Mouse (Mus musculus) Muller cell, postnatal 12 days (primary cell): ENCODE data around the gene Pik3r2.

Experiments
- DNase-seq: peaks from one replicate; pipeline ENCODE4 v3.0.0-alpha.2; 2015; ENCODE audit errors: inconsistent ontology term

The Pik3r2 gene

GRCm38 (mm10) chr8:70801156-70801555 is 24.6 kb upstream of the Pik3r2 start:
- no peak for DNase-seq

GRCm38 (mm10) chr8:70800648-70801047 is 24.1 kb upstream of the Pik3r2 start:
- no peak for DNase-seq

GRCm38 (mm10) chr8:70798281-70798680 is 21.8 kb upstream of the Pik3r2 start:
- DNase-seq, result no peak

GRCm38 (mm10) chr8:70797081-70798070 is 20.9 kb upstream of the Pik3r2 start:
- DNase-seq, result peak; percentile 94

DNA sequence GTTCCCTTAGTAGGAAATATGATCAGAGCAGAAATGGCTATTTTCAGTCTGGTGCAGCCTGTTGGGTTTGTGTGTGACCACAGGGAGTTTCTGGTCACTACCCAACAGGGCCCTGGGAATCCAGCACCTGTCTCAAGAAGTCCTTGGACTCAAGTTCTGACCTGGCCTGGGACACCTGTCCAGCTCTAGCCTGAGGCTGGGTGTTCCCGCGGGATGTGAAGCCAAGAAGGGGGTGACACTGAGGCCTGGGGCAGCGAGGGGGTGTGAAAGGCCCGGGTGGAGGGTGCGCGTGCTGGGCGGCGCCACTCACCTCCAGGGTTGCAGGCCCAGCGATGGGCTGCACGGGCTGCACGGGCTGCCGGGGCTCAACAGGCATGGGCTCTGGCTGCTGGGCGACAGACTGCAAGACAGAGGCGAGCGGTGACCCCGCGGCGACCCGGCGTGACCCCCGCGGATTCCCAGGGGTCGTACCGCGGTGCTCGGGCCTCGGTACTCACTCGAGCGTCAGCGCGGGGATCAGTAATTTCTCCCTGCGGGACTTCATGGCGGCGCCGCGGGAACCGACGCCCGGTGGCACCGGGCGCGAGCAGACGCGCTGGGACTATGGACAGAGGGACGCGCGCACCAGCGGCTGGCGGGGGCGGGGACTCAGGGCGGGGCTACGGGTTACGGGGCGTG is 20.0 kb upstream of the Pik3r2 start:
- no peak for DNase-seq

DNA sequence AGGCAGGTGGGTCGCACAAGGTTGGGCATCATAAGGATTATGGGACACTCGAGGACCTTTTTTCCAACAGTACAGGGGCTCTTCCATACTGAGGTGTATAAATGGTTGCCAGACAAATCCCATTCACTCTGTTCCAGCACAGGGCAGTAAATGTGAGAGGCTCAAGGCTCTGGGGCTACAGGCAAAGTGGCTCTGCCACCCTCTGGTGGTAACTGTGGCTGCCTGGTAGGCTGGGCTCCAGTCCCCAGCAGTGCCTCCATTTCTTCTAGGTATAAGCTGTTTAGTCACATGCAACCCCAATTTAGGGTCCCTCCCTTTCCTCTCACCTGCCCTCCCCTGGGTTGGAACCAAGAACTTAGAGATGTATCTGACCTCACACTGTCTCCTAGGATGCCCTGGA is 18.9 kb upstream of the Pik3r2 start:
- DNase-seq, result no peak

DNA sequence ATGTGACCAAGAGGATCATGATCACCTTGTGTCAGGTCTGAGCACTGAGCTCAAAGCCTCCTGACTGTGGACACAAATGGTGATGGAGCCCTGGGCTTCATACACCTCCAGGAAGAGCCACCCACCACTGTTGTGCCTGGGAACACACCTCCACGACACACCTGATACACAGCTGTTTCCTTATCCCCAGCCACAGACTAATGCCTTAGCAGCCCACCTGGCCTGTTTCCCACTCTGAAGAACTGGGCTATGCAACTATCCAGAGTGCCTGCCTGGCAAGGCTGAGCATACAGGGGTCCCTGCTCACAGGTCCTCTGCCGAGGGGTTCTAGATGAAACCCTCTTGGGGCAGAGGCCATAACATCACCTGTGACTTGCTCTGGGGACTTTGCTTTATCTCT is 17.7 kb upstream of the Pik3r2 start:
- no peak for DNase-seq

- DNase-seq, result no peak
These were observed 16.2 kb upstream of the Pik3r2 start for GRCm38 (mm10) chr8:70792700-70793099.

- peak; percentile 99 for DNase-seq
These were observed 15.6 kb upstream of the Pik3r2 start for GRCm38 (mm10) chr8:70791975-70792691.

DNA sequence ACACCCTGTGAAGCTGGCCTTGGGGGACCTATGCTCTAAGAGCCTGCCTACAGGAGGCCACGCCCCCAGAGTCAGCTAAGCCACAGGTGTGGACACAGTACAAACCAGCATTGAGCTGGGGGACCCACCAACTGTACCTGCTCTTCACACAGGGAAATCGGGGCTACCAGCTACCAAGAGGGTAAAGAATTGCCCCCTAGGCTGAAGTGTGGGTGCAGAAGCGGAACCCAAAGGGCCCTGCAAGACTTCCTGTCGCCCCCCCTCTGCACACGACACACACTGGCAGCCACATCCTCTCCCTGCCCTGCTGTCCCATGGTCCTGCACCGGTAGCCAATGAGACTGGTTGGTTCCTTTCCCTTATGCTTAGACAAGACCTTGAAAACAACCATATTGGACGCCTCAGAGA is 14.8 kb upstream of the Pik3r2 start:
- DNase-seq, result no peak

- no peak for DNase-seq
These were observed 14.3 kb upstream of the Pik3r2 start for GRCm38 (mm10) chr8:70790846-70791245.

GRCm38 (mm10) chr8:70789046-70789445 is 12.5 kb upstream of the Pik3r2 start:
- no peak for DNase-seq

GRCm38 (mm10) chr8:70787941-70788667 is 11.6 kb upstream of the Pik3r2 start:
- DNase-seq, result no peak

DNA sequence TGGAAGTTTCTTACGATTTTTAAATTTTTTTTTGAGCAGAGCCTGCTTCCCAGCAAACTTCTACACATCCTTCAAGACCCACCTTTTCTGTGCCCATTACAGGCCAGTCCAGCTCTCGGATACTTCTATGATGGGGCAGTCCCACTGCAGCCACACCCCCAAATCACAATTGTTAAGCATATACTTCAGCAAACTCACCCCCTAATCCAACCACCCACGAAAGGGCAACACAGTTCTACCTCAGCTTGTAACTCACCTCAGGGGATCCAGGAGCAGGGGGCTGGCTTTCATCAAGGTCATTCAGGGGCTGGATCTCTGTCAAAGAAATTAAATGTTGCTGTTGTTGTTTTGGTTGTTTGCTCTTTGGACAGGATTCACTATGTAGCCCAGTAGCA is 10.5 kb upstream of the Pik3r2 start:
- no peak for DNase-seq

DNA sequence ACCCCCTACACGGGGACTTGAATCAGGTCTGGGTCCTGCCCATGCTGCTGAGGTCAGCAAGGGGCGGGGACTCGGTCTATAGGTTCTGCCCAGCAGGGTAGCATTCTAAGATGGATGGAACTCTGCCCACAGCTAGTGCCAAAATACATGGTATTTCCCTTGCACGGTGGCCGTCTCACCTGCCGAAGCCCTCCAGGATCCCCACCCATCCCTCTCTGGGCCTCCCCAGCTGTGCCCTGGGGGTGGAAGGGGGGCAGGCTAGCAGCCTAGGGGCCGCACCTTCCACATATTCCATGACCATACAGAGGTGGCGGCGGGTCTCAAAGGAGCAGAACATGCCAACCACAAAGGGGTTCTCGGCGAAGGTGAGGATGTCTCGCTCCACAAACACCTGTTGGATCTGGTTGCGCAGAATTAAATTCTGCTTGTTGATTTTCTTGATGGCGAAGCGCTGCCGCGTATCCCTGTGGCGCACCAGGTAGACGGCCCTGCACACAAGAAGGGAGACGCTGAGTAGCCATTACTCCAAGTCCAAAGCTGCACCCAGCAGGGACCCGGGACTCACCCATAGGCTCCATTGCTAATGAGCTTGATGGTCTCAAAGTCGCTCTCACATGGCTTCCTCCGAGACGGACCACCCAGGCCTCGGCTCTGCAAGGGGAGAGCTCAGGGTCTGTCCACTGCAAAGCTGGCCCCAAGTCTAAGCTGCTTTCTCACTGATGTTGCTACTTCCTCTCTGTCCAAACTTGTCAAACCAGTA is 10.0 kb upstream of the Pik3r2 start:
- DNase-seq, result no peak

- DNase-seq, result no peak
These were observed 3.6 kb upstream of the Pik3r2 start for GRCm38 (mm10) chr8:70780093-70780492.

GRCm38 (mm10) chr8:70775851-70776495 is 540 bp downstream of the Pik3r2 start:
- DNase-seq, result peak; percentile 37

- DNase-seq, result no peak
These were observed 1.3 kb downstream of the Pik3r2 start for GRCm38 (mm10) chr8:70775227-70775626.

DNA sequence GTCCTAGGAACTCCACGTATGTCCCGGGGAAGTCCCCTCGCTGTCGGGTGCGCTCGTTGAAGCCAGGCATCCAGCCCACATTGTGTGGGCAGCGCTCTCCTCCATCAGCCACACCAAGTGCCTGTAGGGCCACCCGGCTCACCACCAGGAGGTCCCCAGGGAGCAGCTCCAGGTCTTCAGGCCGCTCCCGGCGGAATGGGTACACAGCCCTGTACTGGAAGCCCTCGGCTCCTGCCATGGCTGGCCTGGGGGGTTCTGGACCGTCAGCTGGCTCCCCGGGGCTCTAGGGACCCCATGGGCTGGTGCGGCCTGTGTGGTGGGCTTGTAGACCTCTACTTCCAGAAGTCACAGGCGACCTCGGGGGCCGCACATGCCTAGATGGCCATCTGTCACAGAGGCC is 1.8 kb downstream of the Pik3r2 start:
- DNase-seq, result no peak

GRCm38 (mm10) chr8:70773833-70774232 is 2.7 kb downstream of the Pik3r2 start:
- DNase-seq, result peak; percentile 89
